Mouse (Mus musculus): ENCODE results near the gene Bfsp2.
A peak's percentile ranks its signal among the peaks of the same experiment; 100 is the strongest.
"Not testable (repeated sequence)": the region's sequence is repeated elsewhere in the genome, so short reads cannot be mapped to it uniquely, and the experiment has no call there.

The Bfsp2 gene

GRCm38 (mm10) chr9:103430431-103431220 is 49.6 kb downstream of the Bfsp2 start:
- no peak for DNase-seq (ENCODE audit: low read depth, low spot score)

DNA sequence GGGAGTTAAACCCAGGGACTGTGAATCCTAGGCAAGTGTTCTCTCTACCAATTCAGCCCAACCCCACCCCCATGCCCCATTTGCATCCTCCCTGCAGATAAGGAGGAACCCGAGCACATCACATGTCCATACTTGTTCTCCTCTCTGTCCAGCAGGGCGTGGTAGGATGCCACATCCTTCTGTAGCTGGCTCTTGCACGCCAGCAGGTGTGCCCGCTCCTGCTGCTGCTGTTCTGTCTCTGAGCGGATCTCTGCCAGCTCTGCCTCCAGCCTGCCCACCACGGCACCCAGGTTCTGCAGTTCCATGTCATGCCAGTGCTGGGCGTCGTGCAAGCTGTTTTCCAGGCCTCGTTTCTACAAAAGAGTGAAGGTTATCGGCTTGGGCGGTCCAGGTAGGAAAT is 53.8 kb downstream of the Bfsp2 start:
- peak; percentile 30 for DNase-seq (ENCODE audit: low read depth, low spot score)

- DNase-seq (ENCODE audit: low read depth, low spot score) = no peak
These were observed 55.4 kb downstream of the Bfsp2 start for GRCm38 (mm10) chr9:103424869-103425268.

GRCm38 (mm10) chr9:103423951-103424350 is 56.3 kb downstream of the Bfsp2 start:
- DNase-seq (ENCODE audit: low read depth, low spot score) = no peak

- no peak for DNase-seq (ENCODE audit: low read depth, low spot score)
These were observed 56.8 kb downstream of the Bfsp2 start for GRCm38 (mm10) chr9:103423384-103423783.

GRCm38 (mm10) chr9:103422847-103423246 is 57.4 kb downstream of the Bfsp2 start:
- DNase-seq (ENCODE audit: low read depth, low spot score) = no peak

- no peak for DNase-seq (ENCODE audit: low read depth, low spot score)
These were observed 59.4 kb downstream of the Bfsp2 start for GRCm38 (mm10) chr9:103420844-103421243.

DNA sequence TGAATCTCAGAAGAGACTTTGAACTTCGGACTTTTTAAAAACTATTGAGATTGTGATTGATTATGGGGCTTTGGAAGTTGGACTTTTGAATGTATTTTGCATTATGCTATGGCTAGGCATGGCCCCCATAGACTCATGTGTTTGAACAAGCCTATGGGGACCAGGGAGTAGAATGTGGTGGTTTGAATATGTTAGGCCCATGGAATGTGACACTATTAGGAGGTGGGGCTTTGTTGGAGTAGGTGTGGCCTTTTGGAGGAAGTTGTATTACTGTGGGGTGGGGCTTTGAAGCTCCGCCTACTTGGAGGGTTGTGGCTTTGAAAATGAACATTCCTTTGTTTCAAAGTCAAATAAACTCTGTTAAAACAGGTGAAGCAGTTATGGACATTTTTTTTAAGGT is 61.4 kb downstream of the Bfsp2 start:
- DNase-seq (ENCODE audit: low read depth, low spot score) = no peak

DNA sequence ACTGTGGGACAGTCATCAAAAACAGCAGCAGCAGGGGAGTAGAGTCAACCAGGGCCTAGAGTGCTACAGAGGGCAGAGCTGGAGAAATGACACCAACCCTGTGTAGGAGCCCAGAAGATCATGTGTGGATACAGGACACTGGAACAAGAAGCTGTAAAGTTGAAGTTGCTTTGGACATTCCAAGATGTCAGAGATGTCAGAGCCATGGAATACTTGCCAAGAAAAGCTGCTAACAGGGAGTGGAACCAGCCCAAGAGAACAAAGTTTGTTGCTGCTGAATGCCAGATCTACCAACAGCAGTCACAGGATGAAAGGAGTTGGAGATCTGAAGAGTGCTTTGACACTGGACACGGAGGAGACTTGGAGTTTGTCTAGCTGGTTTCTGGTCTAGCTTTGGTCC is 62.0 kb downstream of the Bfsp2 start:
- not testable (repeated sequence) for DNase-seq (ENCODE audit: low read depth, low spot score)

- DNase-seq (ENCODE audit: low read depth, low spot score) = no peak
These were observed 66.8 kb downstream of the Bfsp2 start for GRCm38 (mm10) chr9:103413457-103413856.

DNA sequence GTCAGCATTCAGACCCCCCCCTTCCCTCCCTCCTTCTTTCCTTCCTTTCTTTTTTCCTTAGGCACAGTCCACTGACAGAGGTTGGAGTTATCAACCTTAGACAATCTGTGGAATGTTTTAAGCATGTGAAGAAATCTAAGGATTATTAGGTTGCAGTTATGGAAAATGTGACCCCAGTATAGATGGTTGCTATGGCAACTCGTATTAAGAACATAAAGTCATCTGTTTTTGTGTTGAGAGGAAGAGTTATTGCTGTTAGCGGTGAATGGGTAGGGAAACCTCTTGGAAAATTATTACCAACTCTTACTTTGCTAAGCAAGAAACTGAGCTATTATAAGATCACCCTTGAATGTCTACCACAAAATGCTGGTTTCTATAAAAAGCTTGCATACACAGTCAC is 71.1 kb downstream of the Bfsp2 start:
- DNase-seq (ENCODE audit: low read depth, low spot score) = no peak

DNA sequence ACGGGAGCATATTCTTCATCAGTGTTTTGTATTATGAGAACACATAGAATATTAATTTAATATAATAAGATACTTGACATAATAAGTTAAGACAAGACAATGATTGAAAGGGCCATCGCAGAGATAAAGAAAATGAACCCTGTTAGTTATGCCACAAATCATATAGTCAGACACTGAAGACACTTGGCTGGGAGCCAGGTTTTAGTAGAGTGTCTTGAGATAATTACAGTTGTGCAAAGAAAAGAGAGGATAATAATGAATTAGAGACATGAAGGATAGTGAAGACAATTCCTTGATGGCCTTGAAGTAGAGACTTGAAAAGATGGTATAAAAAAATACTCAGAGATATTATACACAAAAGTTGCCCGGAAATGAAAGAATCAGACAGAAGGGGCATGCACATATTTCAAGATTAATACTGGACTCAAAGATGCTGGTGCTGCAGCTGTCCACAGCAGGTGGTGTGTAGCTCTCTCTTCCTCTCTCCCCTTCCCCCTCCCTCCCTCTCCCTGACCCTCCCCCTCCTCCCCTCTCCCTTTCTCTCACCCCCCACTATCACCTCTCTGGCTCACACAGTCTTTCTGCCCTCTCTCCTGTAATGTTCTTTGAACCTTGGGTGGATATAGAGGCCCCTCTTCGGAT is 72.0 kb downstream of the Bfsp2 start:
- no peak for DNase-seq (ENCODE audit: low read depth, low spot score)

- DNase-seq (ENCODE audit: low read depth, low spot score) = no peak
These were observed 76.8 kb downstream of the Bfsp2 start for GRCm38 (mm10) chr9:103403331-103403973.

DNA sequence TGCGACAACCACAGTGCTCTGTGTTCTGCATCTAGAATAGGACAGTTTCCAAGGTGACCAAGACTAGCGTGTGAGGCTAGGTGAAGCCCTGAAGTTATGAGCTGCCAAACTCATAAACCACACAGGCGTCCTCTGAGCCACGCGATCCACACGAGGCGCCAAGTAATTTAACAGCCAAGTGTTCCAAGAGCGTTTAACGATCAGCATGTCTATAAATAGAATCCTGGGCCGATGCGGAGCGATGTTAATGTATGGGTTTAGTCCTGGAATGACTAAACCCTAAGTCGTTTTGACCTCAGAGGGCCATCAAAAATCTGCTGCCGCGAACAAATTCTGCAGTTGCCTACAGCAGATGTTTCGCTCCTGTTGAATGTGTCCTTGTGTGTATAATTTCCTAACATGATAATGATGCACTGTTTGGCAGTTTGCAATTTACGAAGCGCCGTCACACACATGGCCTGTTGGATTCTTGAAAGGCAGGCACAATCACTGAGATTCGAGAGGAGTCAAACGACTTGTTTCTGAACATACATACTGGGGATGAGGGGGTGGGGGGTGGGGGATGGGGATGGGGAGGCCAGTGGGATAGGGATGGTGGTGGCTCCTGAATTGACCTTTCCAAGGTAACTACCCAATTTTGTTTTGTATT is 81.6 kb downstream of the Bfsp2 start:
- no peak for DNase-seq (ENCODE audit: low read depth, low spot score)

DNA sequence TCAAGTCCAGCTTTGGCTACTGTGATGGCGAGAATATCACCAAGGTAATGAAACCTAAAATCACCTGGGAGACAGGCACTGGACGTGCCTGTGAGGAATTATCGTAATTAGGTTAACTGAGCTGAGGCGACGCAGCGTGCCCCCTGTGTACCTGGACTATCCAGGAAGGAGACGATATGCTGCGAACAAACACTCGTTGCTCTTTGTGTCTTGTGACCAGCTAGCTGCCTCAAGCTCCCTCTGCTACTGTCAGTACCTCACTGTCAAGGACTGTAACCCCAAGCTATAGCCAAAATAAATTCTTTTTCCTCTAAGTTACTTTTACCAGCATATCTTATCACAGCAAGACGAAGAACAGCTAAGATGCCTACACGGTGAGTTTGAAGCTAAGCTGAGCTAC is 87.0 kb downstream of the Bfsp2 start:
- DNase-seq (ENCODE audit: low read depth, low spot score) = no peak

DNA sequence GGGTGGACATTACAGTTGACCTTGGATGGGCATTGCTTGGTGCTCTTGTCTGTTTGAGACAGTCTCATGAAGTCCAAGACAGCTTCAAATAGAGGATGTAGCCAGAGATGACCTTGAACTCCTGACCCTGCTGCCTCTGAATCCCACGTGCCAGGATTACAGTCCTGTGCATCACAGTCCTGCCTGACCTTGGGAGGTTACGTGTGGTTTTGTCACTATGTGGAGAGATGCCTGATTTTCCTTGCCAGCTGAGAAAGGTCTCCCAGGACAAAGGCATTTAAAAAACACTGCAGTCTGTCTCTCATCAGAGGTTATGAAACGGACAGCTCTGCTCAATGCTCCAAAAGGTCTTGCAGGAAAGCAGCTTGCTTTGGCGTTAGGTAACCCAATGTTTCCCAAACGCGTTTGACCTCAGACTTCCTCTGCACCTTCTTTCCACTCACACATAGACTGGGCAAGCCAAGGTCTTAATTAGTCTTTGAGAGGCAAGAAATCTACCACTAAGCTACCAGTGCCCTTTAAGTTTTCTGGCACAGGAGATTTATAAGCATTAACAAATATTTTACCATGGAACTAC is 88.3 kb downstream of the Bfsp2 start:
- DNase-seq (ENCODE audit: low read depth, low spot score) = peak; percentile 27

DNA sequence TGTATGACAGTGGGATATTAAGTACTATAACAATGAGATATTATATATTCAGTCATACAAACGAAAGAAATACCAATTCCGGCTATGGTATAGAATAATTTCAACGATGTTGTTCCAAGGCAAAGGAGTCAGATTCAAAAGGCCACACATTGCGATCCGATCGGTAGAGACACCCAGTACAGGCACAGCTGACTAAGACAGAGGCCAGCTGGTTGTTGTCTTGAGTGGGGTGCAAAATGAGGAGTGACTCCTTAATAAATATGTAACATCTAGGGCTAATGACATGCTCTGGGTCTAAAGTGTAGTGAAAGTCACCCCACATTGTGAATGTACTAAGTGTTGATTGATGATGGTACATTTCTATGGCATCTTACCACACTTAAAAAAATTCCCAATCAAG is 91.0 kb downstream of the Bfsp2 start:
- no peak for DNase-seq (ENCODE audit: low read depth, low spot score)

DNA sequence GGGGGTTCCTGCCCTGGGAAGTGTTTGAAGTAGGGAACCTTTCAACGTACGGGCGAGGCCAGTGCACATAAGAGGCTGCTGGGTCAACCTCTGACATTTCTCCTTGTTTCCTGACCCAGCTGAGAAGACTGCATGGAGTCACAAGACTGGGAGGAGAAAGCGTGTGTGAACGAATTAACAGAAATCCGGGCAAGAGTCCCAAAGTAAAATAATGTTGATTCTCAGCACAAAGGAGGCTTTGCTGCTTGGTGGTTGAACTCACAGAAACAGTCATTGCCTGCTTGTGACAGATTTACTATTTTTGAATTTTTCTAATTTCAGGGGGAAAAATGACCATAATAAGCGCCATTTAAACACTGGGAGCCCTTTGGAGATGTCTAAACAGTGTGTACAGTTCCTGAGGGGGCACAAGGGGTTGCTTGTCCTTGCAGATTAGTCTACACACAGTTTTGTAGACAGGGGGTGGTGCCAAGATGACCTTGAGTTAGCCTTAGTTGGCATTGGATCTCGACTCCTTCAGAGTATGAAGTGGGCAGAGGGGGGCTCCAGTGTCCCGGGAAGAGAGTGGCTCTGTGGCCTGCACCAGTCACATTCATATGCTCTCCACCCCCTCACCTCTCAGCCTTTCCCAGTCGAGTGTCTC is 93.1 kb downstream of the Bfsp2 start:
- DNase-seq (ENCODE audit: low read depth, low spot score) = no peak

DNA sequence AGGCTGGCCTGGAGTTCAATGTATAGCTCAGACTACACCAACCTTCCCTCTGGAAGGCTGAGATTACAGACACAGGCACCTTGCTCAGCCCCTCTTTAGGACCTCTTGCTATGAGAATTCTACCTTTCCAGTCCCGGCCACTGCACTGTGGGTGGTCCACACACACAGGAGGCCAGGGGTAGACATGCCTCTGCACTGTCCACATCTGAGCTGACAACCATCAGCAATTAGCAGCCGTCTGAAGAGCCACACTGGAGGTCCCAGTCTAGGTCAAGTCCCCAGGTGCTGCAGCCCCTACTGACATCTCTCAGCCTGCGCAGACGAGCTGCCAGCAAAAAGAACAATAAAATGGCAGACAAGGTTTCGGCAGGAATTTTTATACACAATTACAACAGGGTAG is 93.6 kb downstream of the Bfsp2 start:
- DNase-seq (ENCODE audit: low read depth, low spot score) = no peak

DNA sequence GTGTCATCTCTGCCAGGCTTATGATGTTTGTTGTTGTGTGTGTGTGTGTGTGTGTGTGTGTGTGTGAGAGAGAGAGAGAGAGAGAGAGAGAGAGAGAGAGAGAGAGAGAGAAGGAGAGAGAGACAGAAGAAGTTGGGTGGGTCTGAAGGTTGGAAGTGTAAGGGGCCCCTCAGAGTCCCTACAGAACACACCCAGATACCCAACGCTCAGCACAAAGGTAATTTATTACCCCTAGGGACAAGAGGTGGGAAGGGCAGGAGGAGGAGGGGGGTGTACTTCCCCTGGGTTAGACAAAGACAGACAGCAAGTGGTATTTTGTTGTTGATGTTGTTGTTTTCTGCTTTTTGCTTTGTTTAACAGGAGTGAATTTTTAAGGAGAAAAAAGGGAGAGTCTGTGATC is 94.6 kb downstream of the Bfsp2 start:
- no peak for DNase-seq (ENCODE audit: low read depth, low spot score)

GRCm38 (mm10) chr9:103384141-103384796 is 96.0 kb downstream of the Bfsp2 start:
- no peak for DNase-seq (ENCODE audit: low read depth, low spot score)
